Mouse (Mus musculus) cerebellum, adult 2 months (tissue): ENCODE measurements at regions not wholly inside any gene's neighbourhood (a gene's known extent, or its start where the extent isn't known, plus 50 kb on each side); places are given as distances from the start of the nearest gene placed in this dataset.

Experiments
- CTCF ChIP-seq: fragments of 200-500 bp; IDR thresholded peaks from 2 replicates; pipeline ENCODE4 v1.5.1; 2011; ENCODE audit warnings: low read depth, mild to moderate bottlenecking, control low read depth, low read length, moderate library complexity, borderline replicate concordance; ENCODE audit not compliant: insufficient read depth
- POLR2A ChIP-seq: fragments of 200-500 bp; IDR thresholded peaks from 2 replicates; pipeline ENCODE4 v1.6.1; 2011; ENCODE audit warnings: low read length, control low read depth, borderline replicate concordance; ENCODE audit not compliant: insufficient read depth

- no peak for TF ChIP-seq CTCF
- no peak for TF ChIP-seq POLR2A
Observed at GRCm38 (mm10) chr10:65948587-65948986, 1147.3 kb upstream of the Jmjd1c start.
